Mouse (Mus musculus): Measurements from ENCODE around the gene Zfyve27.

Gene Zfyve27

GRCm38 (mm10) chr19:42237602-42238340 is 74.0 kb downstream of the Zfyve27 start:
- DNase-seq (ENCODE audit: low spot score in 2 of 2): peak in 1 of 2 experiments; percentile 20

- DNase-seq (ENCODE audit: low spot score in 2 of 2): no peak
Observed at GRCm38 (mm10) chr19:42238341-42238715, 74.6 kb downstream of the Zfyve27 start.

- no peak for DNase-seq (ENCODE audit: low spot score in 2 of 2)
Observed at GRCm38 (mm10) chr19:42240881-42241280, 77.1 kb downstream of the Zfyve27 start.

- no peak for DNase-seq (ENCODE audit: low spot score in 2 of 2)
Observed at GRCm38 (mm10) chr19:42243401-42243800, 79.7 kb downstream of the Zfyve27 start.
